Mouse (Mus musculus) lung, embryonic 15.5 days (tissue): ENCODE results near the gene Kmt2b. TPM values are rescaled to one million over a fixed set of nuclear protein-coding genes. Genes with fewer than 3 reads are reported as not detected.

Source experiments
- ATAC-seq: fragments of 200-750 bp; cut with Nextera tagmentation; 2 replicates; pipeline ENCODE4 v1.8.0; 2017; ENCODE audit warnings: moderate number of reproducible peaks, borderline replicate concordance; ENCODE audit not compliant: low FRiP score, low TSS enrichment; ENCODE audit errors: extremely low read depth
- H3K27ac ChIP-seq: fragments of 300-500 bp; sonication (generic); 2 replicates; pipeline ENCODE4 v1.5.1; 2015; ENCODE audit warnings: moderate library complexity, mild to moderate bottlenecking, inconsistent platforms
- H3K27me3 ChIP-seq: fragments of 300-500 bp; sonication (generic); 2 replicates; pipeline ENCODE4 v1.6.1; 2015; ENCODE audit warnings: inconsistent platforms
- H3K36me3 ChIP-seq: fragments of 300-500 bp; sonication (generic); 2 replicates; pipeline ENCODE4 v1.6.1; 2015; ENCODE audit warnings: inconsistent platforms
- H3K4me1 ChIP-seq: fragments of 300-500 bp; sonication (generic); 2 replicates; pipeline ENCODE4 v1.6.1; 2015; ENCODE audit warnings: inconsistent platforms
- H3K4me2 ChIP-seq: fragments of 300-500 bp; sonication (generic); 2 replicates; pipeline ENCODE4 v1.6.1; 2015; ENCODE audit warnings: inconsistent platforms, mild to moderate bottlenecking, moderate library complexity
- H3K4me3 ChIP-seq: fragments of 300-500 bp; sonication (generic); 2 replicates; pipeline ENCODE4 v1.5.1; 2015; ENCODE audit warnings: mild to moderate bottlenecking, inconsistent platforms
- H3K9ac ChIP-seq: fragments of 300-500 bp; sonication (generic); 2 replicates; pipeline ENCODE4 v1.6.1; 2015; ENCODE audit warnings: inconsistent platforms
- H3K9me3 ChIP-seq: fragments of 300-500 bp; sonication (generic); 2 replicates; pipeline ENCODE4 v1.6.1; 2016; ENCODE audit warnings: inconsistent platforms
- WGBS: fragments of 180-500 bp; shearing (Covaris S2); methylation state at CpG from one replicate; pipeline ENCODE4 v1.1.7; 2015; 5-methylcytosine and 5-hydroxymethylcytosine counted together
- polyA plus RNA-seq: library from polyadenylated mRNA; unstranded; fragments of >200 nt; fragmentation: Nextera tagmentation; extraction: Ambion mirVana; gene quantifications from 2 replicates; pipeline ENCODE4 v1.2.1, GENCODE M21; 2015

Kmt2b gene
- polyA plus RNA-seq, 1 experiment from 2014 or later, result 8.4 TPM

GRCm38 (mm10) chr7:30585170-30585569 is 3.4 kb downstream of the Kmt2b start:
- 95% methylated on average over 7 of the region's 7 CpGs for WGBS
- H3K27me3 ChIP-seq, result no peaks in the 10 kb centered on the region
- H3K9ac ChIP-seq, result no peak overlapping the region
- no peak for ATAC-seq
- peaks cover 18% of the 10 kb centered on the region for H3K4me1 ChIP-seq
- no peak overlapping the region for H3K4me3 ChIP-seq
- H3K36me3 ChIP-seq, result peaks cover 66% of the 10 kb centered on the region
- H3K4me2 ChIP-seq, result no peak overlapping the region
- no peak overlapping the region for H3K27ac ChIP-seq
- H3K9me3 ChIP-seq, result no peaks in the 10 kb centered on the region

GRCm38 (mm10) chr7:30584339-30584738 is 4.2 kb downstream of the Kmt2b start:
- no peak for ATAC-seq
- H3K27ac ChIP-seq, result no peak overlapping the region
- H3K36me3 ChIP-seq, result peaks cover 74% of the 10 kb centered on the region
- peaks cover 12% of the 10 kb centered on the region for H3K4me1 ChIP-seq
- no peaks in the 10 kb centered on the region for H3K9me3 ChIP-seq
- no peaks in the 10 kb centered on the region for H3K27me3 ChIP-seq
- WGBS, result 91% methylated on average over 10 of the region's 10 CpGs
- no peak overlapping the region for H3K9ac ChIP-seq
- H3K4me3 ChIP-seq, result no peak overlapping the region
- H3K4me2 ChIP-seq, result no peak overlapping the region

- H3K4me3 ChIP-seq, result no peak overlapping the region
- H3K36me3 ChIP-seq, result peaks cover 99% of the 10 kb centered on the region
- H3K4me2 ChIP-seq, result no peak overlapping the region
- H3K27ac ChIP-seq, result no peak overlapping the region
- ATAC-seq, result no peak
- H3K9me3 ChIP-seq, result no peaks in the 10 kb centered on the region
- no peak overlapping the region for H3K9ac ChIP-seq
- no peaks in the 10 kb centered on the region for H3K27me3 ChIP-seq
- WGBS, result 93% methylated on average over 16 of the region's 16 CpGs
- H3K4me1 ChIP-seq, result peaks cover 1% of the 10 kb centered on the region; the same call in 1 of the 2 replicates
Measured at GRCm38 (mm10) chr7:30581547-30581946, 7.0 kb downstream of the Kmt2b start.

GRCm38 (mm10) chr7:30579950-30580349 is 8.6 kb downstream of the Kmt2b start:
- H3K36me3 ChIP-seq, result peaks cover 99% of the 10 kb centered on the region

GRCm38 (mm10) chr7:30572969-30573368 is 15.6 kb downstream of the Kmt2b start:
- H3K9ac ChIP-seq, result no peak overlapping the region
- H3K27me3 ChIP-seq, result no peaks in the 10 kb centered on the region
- H3K4me3 ChIP-seq, result no peak overlapping the region
- H3K9me3 ChIP-seq, result no peaks in the 10 kb centered on the region
- peaks cover 98% of the 10 kb centered on the region for H3K36me3 ChIP-seq
- no peak overlapping the region for H3K27ac ChIP-seq
- 73% methylated on average over 2 of the region's 2 CpGs for WGBS
- no peak for ATAC-seq
- no peaks in the 10 kb centered on the region for H3K4me1 ChIP-seq
- no peak overlapping the region for H3K4me2 ChIP-seq

More at GRCm38 (mm10) chr7:30579950-30580349, 8.6 kb downstream of the Kmt2b start:
- no peak for ATAC-seq
- H3K4me3 ChIP-seq, result no peak overlapping the region
- H3K4me2 ChIP-seq, result no peak overlapping the region
- no peaks in the 10 kb centered on the region for H3K9me3 ChIP-seq
- WGBS, result 93% methylated on average over 8 of the region's 8 CpGs
- no peaks in the 10 kb centered on the region for H3K27me3 ChIP-seq
- H3K27ac ChIP-seq, result no peak overlapping the region
- no peak overlapping the region for H3K9ac ChIP-seq
- no peaks in the 10 kb centered on the region for H3K4me1 ChIP-seq

GRCm38 (mm10) chr7:30572389-30572788 is 16.1 kb downstream of the Kmt2b start:
- Histone ChIP-seq H3K4me2 (no peak overlapping the region), H3K4me3 (no peak overlapping the region), H3K4me1 (no peaks in the 10 kb centered on the region), H3K27me3 (no peaks in the 10 kb centered on the region), H3K9me3 (no peaks in the 10 kb centered on the region), H3K27ac (no peak overlapping the region), H3K36me3 (peaks cover 95% of the 10 kb centered on the region), H3K9ac (no peak overlapping the region)
- WGBS, result 89% methylated on average over 5 of the region's 5 CpGs
- ATAC-seq, result no peak

- no peaks in the 10 kb centered on the region for H3K27me3 ChIP-seq
- H3K4me1 ChIP-seq, result peaks cover 9% of the 10 kb centered on the region
- H3K36me3 ChIP-seq, result peaks cover 69% of the 10 kb centered on the region
- H3K9ac ChIP-seq, result no peak overlapping the region
- no peak for ATAC-seq
- no peak overlapping the region for H3K4me3 ChIP-seq
- no peaks in the 10 kb centered on the region for H3K9me3 ChIP-seq
- no peak overlapping the region for H3K4me2 ChIP-seq
- H3K27ac ChIP-seq, result no peak overlapping the region
- 85% methylated on average over 11 of the region's 11 CpGs for WGBS
Measured at GRCm38 (mm10) chr7:30567555-30567954, 21.0 kb downstream of the Kmt2b start.

GRCm38 (mm10) chr7:30566033-30566432 is 22.5 kb downstream of the Kmt2b start:
- Histone ChIP-seq H3K27ac (no peak overlapping the region), H3K36me3 (peaks cover 56% of the 10 kb centered on the region), H3K4me1 (peaks cover 14% of the 10 kb centered on the region), H3K9me3 (no peaks in the 10 kb centered on the region), H3K27me3 (no peaks in the 10 kb centered on the region), H3K4me3 (no peak overlapping the region), H3K4me2 (no peak overlapping the region), H3K9ac (no peak overlapping the region)
- WGBS, result 77% methylated on average over 9 of the region's 9 CpGs
- no peak for ATAC-seq

GRCm38 (mm10) chr7:30564970-30565571 is 23.5 kb downstream of the Kmt2b start, which contains the start of gene Igflr1:
Igflr1 (plus strand) TSS chr7:30565427.
- Histone ChIP-seq H3K4me3 (peak within 1 kb of the TSS; percentile 91), H3K4me2 (peak within 1 kb of the TSS; percentile 79), H3K27ac (no peak within 1 kb of the TSS), H3K9ac (no peak within 1 kb of the TSS), H3K36me3 (peaks cover 46% of the 10 kb centered on the region), H3K4me1 (peaks cover 17% of the 10 kb centered on the region), H3K27me3 (no peaks in the 10 kb centered on the region), H3K9me3 (no peaks in the 10 kb centered on the region)
- ATAC-seq, result no peak
- 93% methylated on average over 12 of the region's 12 CpGs for WGBS

- H3K27ac ChIP-seq, result peak overlapping the region; percentile 98
- no peaks in the 10 kb centered on the region for H3K27me3 ChIP-seq
- peaks cover 22% of the 10 kb centered on the region for H3K4me1 ChIP-seq
- no peaks in the 10 kb centered on the region for H3K9me3 ChIP-seq
- no peak for ATAC-seq
- peaks cover 34% of the 10 kb centered on the region for H3K36me3 ChIP-seq
- peak overlapping the region; percentile 91 for H3K4me3 ChIP-seq
- peak overlapping the region; percentile 79 for H3K4me2 ChIP-seq
- 20% methylated on average over 6 of the region's 6 CpGs for WGBS
- H3K9ac ChIP-seq, result peak overlapping the region; percentile 88
Measured at GRCm38 (mm10) chr7:30563906-30564280, 24.6 kb downstream of the Kmt2b start.

- Histone ChIP-seq H3K36me3 (peaks cover 29% of the 10 kb centered on the region), H3K4me2 (peak within 1 kb of the TSS; percentile 79), H3K9ac (peak within 1 kb of the TSS; percentile 88), H3K4me3 (peak within 1 kb of the TSS; percentile 91), H3K27me3 (no peaks in the 10 kb centered on the region), H3K27ac (peak within 1 kb of the TSS; percentile 98), H3K9me3 (no peaks in the 10 kb centered on the region), H3K4me1 (peaks cover 28% of the 10 kb centered on the region)
- ATAC-seq, result peak; percentile 88
- WGBS, result under 1% methylated on average over 45 of the region's 45 CpGs
Measured at GRCm38 (mm10) chr7:30563117-30563905, 25.2 kb downstream of the Kmt2b start, which contains the start of the genes U2af1l4, Gm49396 and Psenen. U2af1l4 (plus strand) TSS chr7:30563301. Gm49396 (plus strand) TSS chr7:30563344. Psenen (minus strand) TSS chr7:30563627.

GRCm38 (mm10) chr7:30562526-30563116 is 25.9 kb downstream of the Kmt2b start:
- WGBS, result 1% methylated on average over 27 of the region's 27 CpGs
- H3K4me2 ChIP-seq, result peak overlapping the region; percentile 79

More at GRCm38 (mm10) chr7:30562526-30563116, 25.9 kb downstream of the Kmt2b start:
- Histone ChIP-seq H3K4me3 (peak overlapping the region; percentile 91), H3K9ac (peak overlapping the region; percentile 68), H3K27ac (peak overlapping the region; percentile 79), H3K36me3 (peaks cover 25% of the 10 kb centered on the region), H3K4me1 (peaks cover 33% of the 10 kb centered on the region), H3K27me3 (no peaks in the 10 kb centered on the region), H3K9me3 (no peaks in the 10 kb centered on the region)
- no peak for ATAC-seq
